Mouse (Mus musculus) CH12.LX (cell line): ENCODE data around the gene Krt83.

Experiments
- CTCF ChIP-seq, 2 experiments: IDR thresholded peaks in 1 of 2; conservative IDR thresholded peaks in 1 of 2; 2 replicates each; pipeline ENCODE4 v1.5.1; 2011 to 2012; ENCODE audit warnings: low read depth in 2 of 2, low read length in 2 of 2, improper control_type of control experiment in 1 of 2, inconsistent platforms in 1 of 2, mild to moderate bottlenecking in 1 of 2, moderate library complexity in 1 of 2
- EP300 ChIP-seq: IDR thresholded peaks from 2 replicates; pipeline ENCODE4 v1.6.1; 2011; ENCODE audit warnings: low read length, improper control_type of control experiment
- GABPA ChIP-seq: IDR thresholded peaks from 2 replicates; pipeline ENCODE4 v1.6.1; 2012; ENCODE audit warnings: low read depth, low read length, improper control_type of control experiment, inconsistent platforms; ENCODE audit not compliant: insufficient replicate concordance
- JUND ChIP-seq: conservative IDR thresholded peaks from 2 replicates; pipeline ENCODE4 v1.6.1; 2011; ENCODE audit warnings: low read depth, low read length, improper control_type of control experiment
- NRF1 ChIP-seq: IDR thresholded peaks from 2 replicates; pipeline ENCODE4 v1.6.1; 2014; ENCODE audit warnings: low read depth, mild to moderate bottlenecking, inconsistent platforms, low read length, improper control_type of control experiment, moderate library complexity
- POLR2A ChIP-seq: IDR thresholded peaks from 2 replicates; pipeline ENCODE4 v1.6.1; 2011; ENCODE audit warnings: low read depth, mild to moderate bottlenecking, improper control_type of control experiment, low read length
- RCOR1 ChIP-seq: conservative IDR thresholded peaks from 2 replicates; pipeline ENCODE4 v1.6.1; 2012; ENCODE audit warnings: low read depth, mild to moderate bottlenecking, inconsistent platforms, low read length, improper control_type of control experiment
- USF2 ChIP-seq: conservative IDR thresholded peaks from 2 replicates; pipeline ENCODE4 v1.6.1; 2011; ENCODE audit warnings: low read depth, low read length, improper control_type of control experiment
- ZNF384 ChIP-seq: IDR thresholded peaks from 2 replicates; pipeline ENCODE4 v1.6.1; 2012; ENCODE audit warnings: low read depth, low read length, improper control_type of control experiment, inconsistent platforms

DNA sequence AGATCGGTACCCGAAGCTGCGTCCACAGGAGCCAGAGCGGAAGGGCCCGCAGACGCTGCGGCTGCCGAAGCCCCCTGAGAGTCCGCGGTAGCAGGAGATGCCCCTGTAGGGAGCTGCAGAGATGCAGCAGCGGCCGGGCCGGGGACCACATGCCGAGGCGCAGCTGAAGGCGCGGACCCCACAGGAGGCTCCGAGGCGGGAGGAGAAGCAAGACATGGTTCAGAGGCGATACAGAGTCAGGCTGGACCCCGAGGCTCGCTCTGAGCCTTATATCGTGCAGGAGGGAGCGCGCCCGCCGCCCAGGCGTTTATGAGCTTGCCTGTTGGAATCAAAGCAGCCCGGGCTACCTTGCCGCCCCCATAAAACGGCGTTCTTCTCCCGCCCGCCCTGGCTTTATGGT is 52.8 kb downstream of the Krt83 start, which contains the start of gene Krt87:
- TF ChIP-seq GABPA (no peak), ZNF384 (no peak), JUND (no peak), CTCF (conservative IDR thresholded peaks at IDR 0.05 in 1 of 2, IDR thresholded peaks at IDR 0.05 in 1 of 2; ENCODE audit: low read depth in 2 of 2, low read length in 2 of 2) (no peak), POLR2A (no peak), NRF1 (no peak), USF2 (no peak), RCOR1 (no peak), EP300 (no peak)
